Mouse (Mus musculus) cerebellum, postnatal 10 days (tissue): ENCODE measurements around the gene Cbx6.
A peak's percentile ranks its signal among the peaks of the same experiment; 100 is the strongest.
"Not testable (repeated sequence)": the region's sequence is repeated elsewhere in the genome, so short reads cannot be mapped to it uniquely, and the experiment has no call there.

ENCODE experiments used
- DNase-seq, 2 experiments: peaks; one replicate each; pipeline ENCODE4 v3.0.0; 2021; ENCODE audit warnings: mixed read lengths in 2 of 2

Cbx6 gene

GRCm38 (mm10) chr15:79829431-79829830 is 5.1 kb downstream of the Cbx6 start:
- peak; percentile 9 to 15 for DNase-seq

GRCm38 (mm10) chr15:79828366-79829035 is 6.0 kb downstream of the Cbx6 start:
- DNase-seq, result peak; percentile 83 to 84

GRCm38 (mm10) chr15:79827778-79828210 is 6.7 kb downstream of the Cbx6 start:
- peak; percentile 53 to 59 for DNase-seq

GRCm38 (mm10) chr15:79827061-79827777 is 7.3 kb downstream of the Cbx6 start:
- peak; percentile 38 to 50 for DNase-seq

GRCm38 (mm10) chr15:79826221-79826935 is 8.1 kb downstream of the Cbx6 start:
- DNase-seq, result peak; percentile 33 to 34

GRCm38 (mm10) chr15:79825146-79825825 is 9.2 kb downstream of the Cbx6 start:
- peak; percentile 51 to 63 for DNase-seq

- peak; percentile 45 to 61 for DNase-seq
Observed at GRCm38 (mm10) chr15:79823588-79824280, 10.8 kb downstream of the Cbx6 start.

GRCm38 (mm10) chr15:79822265-79823199 is 12.0 kb downstream of the Cbx6 start:
- DNase-seq, result peak; percentile 76 to 83

GRCm38 (mm10) chr15:79818325-79818724 is 16.2 kb downstream of the Cbx6 start:
- peak in 1 of 2 experiments; percentile 35 for DNase-seq

- DNase-seq, result no peak
Observed at GRCm38 (mm10) chr15:79813666-79814258, 20.7 kb downstream of the Cbx6 start.

GRCm38 (mm10) chr15:79812840-79813239 is 21.6 kb downstream of the Cbx6 start:
- DNase-seq, result not testable (repeated sequence)

GRCm38 (mm10) chr15:79810997-79811396 is 23.5 kb downstream of the Cbx6 start:
- peak in 1 of 2 experiments; percentile 71 for DNase-seq

GRCm38 (mm10) chr15:79810061-79810460 is 24.4 kb downstream of the Cbx6 start:
- peak; percentile 91 to 94 for DNase-seq

- DNase-seq, result peak; percentile 72 to 76
Observed at GRCm38 (mm10) chr15:79808658-79809057, 25.8 kb downstream of the Cbx6 start.

- DNase-seq, result peak; percentile 90 to 92
Observed at GRCm38 (mm10) chr15:79808114-79808513, 26.4 kb downstream of the Cbx6 start.

GRCm38 (mm10) chr15:79807050-79807449 is 27.4 kb downstream of the Cbx6 start:
- peak in 1 of 2 experiments; percentile 57 for DNase-seq

- no peak for DNase-seq
Observed at GRCm38 (mm10) chr15:79805246-79805645, 29.2 kb downstream of the Cbx6 start.

GRCm38 (mm10) chr15:79804352-79805071 is 30.0 kb downstream of the Cbx6 start, which contains the start of gene Nptxr:
Gene Nptxr, minus strand, starts transcription at chr15:79804766.
- peak; percentile 82 to 84 for DNase-seq

- DNase-seq, result peak in 1 of 2 experiments; percentile 52
Observed at GRCm38 (mm10) chr15:79803533-79804351, 30.7 kb downstream of the Cbx6 start.
